Mouse (Mus musculus) MEL (cell line): Measurements from ENCODE around the gene Dgkh. TPM values are rescaled to one million over a fixed set of nuclear protein-coding genes. Genes with fewer than 3 reads are reported as not detected.

Experiments
- DNase-seq: peaks from one replicate; pipeline ENCODE4 v3.0.0; 2011; ENCODE audit warnings: low read depth, low spot score
- H3K27ac ChIP-seq: 2 replicates; pipeline ENCODE4 v1.5.1; 2012; ENCODE audit warnings: low read depth, mild to moderate bottlenecking, control low read depth, low read length, moderate library complexity; ENCODE audit not compliant: control insufficient read depth
- H3K27me3 ChIP-seq, 2 experiments: fragments of 150-350 bp in 1 of 2; sonication (generic) in 1 of 2; 2 replicates each; pipeline ENCODE4 v1.6.1; 2012; ENCODE audit warnings: low read length in 2 of 2, mild to moderate bottlenecking in 2 of 2, improper control_type of control experiment in 1 of 2, moderate library complexity in 1 of 2; ENCODE audit not compliant: insufficient read depth in 2 of 2, control insufficient read depth in 1 of 2
- H3K36me3 ChIP-seq, 2 experiments: 2 replicates each; pipeline ENCODE4 v1.6.1; 2012 to 2014; ENCODE audit warnings: low read length in 2 of 2, improper control_type of control experiment in 1 of 2, inconsistent platforms in 1 of 2, mild to moderate bottlenecking in 1 of 2; ENCODE audit not compliant: insufficient read depth in 2 of 2, control insufficient read depth in 1 of 2
- H3K4me1 ChIP-seq, 2 experiments: fragments of 150-350 bp in 1 of 2; sonication (generic) in 1 of 2; 2 replicates each; pipeline ENCODE4 v1.6.1; 2012; ENCODE audit warnings: low read length in 2 of 2, improper control_type of control experiment in 1 of 2, mild to moderate bottlenecking in 1 of 2; ENCODE audit not compliant: insufficient read depth in 2 of 2, control insufficient read depth in 1 of 2
- H3K4me3 ChIP-seq, 2 experiments: fragments of 150-350 bp in 1 of 2; sonication (generic) in 1 of 2; 2 replicates each; pipeline ENCODE4 v1.5.1; 2012; ENCODE audit warnings: low read depth in 2 of 2, low read length in 2 of 2, mild to moderate bottlenecking in 2 of 2, moderate library complexity in 2 of 2, control low read depth in 1 of 2, improper control_type of control experiment in 1 of 2; ENCODE audit not compliant: control insufficient read depth in 1 of 2, insufficient read depth in 1 of 2
- H3K79me2 ChIP-seq: 2 replicates; pipeline ENCODE4 v1.6.1; 2012; ENCODE audit warnings: mild to moderate bottlenecking, low read length, moderate library complexity; ENCODE audit not compliant: control insufficient read depth, poor library complexity, insufficient read depth
- H3K9ac ChIP-seq: 2 replicates; pipeline ENCODE4 v1.6.1; 2012; ENCODE audit warnings: low read depth, mild to moderate bottlenecking, control low read depth, low read length, moderate library complexity; ENCODE audit not compliant: control insufficient read depth, poor library complexity, severe bottlenecking
- H3K9me3 ChIP-seq: fragments of 150-350 bp; sonication (generic); replicated peaks from 2 replicates; pipeline ENCODE4 v1.6.1; 2012; ENCODE audit warnings: mild to moderate bottlenecking, low read length, improper control_type of control experiment, moderate library complexity; ENCODE audit not compliant: insufficient read depth
- CHD1 ChIP-seq: IDR thresholded peaks from 2 replicates; pipeline ENCODE4 v1.6.1; 2012; ENCODE audit warnings: low read depth, mild to moderate bottlenecking, inconsistent platforms, low read length, improper control_type of control experiment
- CHD2 ChIP-seq: IDR thresholded peaks from 2 replicates; pipeline ENCODE4 v1.6.1; 2011; ENCODE audit warnings: low read length, improper control_type of control experiment
- E2F4 ChIP-seq: IDR thresholded peaks from 2 replicates; pipeline ENCODE4 v1.6.1; 2011; ENCODE audit warnings: low read depth, low read length, improper control_type of control experiment, borderline replicate concordance
- ETS1 ChIP-seq: IDR thresholded peaks from 2 replicates; pipeline ENCODE4 v1.6.1; 2012; ENCODE audit warnings: low read depth, mild to moderate bottlenecking, inconsistent platforms, low read length, improper control_type of control experiment, moderate library complexity
- JUND ChIP-seq: IDR thresholded peaks from 2 replicates; pipeline ENCODE4 v1.6.1; 2011; ENCODE audit warnings: low read depth, mild to moderate bottlenecking, improper control_type of control experiment, low read length
- KAT2A ChIP-seq: conservative IDR thresholded peaks from 2 replicates; pipeline ENCODE4 v1.6.1; 2012; ENCODE audit warnings: low read depth, low read length, improper control_type of control experiment, inconsistent platforms
- MAFK ChIP-seq: IDR thresholded peaks from 2 replicates; pipeline ENCODE4 v1.6.1; 2011; ENCODE audit warnings: low read depth, mild to moderate bottlenecking, low read length, improper control_type of control experiment, borderline replicate concordance
- MAZ ChIP-seq: IDR thresholded peaks from 2 replicates; pipeline ENCODE4 v1.6.1; 2012; ENCODE audit warnings: low read depth, mild to moderate bottlenecking, inconsistent platforms, low read length, improper control_type of control experiment
- MXI1 ChIP-seq: IDR thresholded peaks from 2 replicates; pipeline ENCODE4 v1.6.1; 2011; ENCODE audit warnings: mild to moderate bottlenecking, low read depth, low read length, improper control_type of control experiment
- NELFE ChIP-seq: IDR thresholded peaks from 2 replicates; pipeline ENCODE4 v1.6.1; 2011; ENCODE audit warnings: low read depth, low read length, improper control_type of control experiment
- POLR2A ChIP-seq, 2 experiments: IDR thresholded peaks; 2 replicates each; pipeline ENCODE4 v1.6.1; 2011 to 2012; ENCODE audit warnings: low read length in 2 of 2, mild to moderate bottlenecking in 2 of 2, control low read depth in 1 of 2, improper control_type of control experiment in 1 of 2, low read depth in 1 of 2, moderate library complexity in 1 of 2; ENCODE audit not compliant: control insufficient read depth in 1 of 2, insufficient read depth in 1 of 2, poor library complexity in 1 of 2
- POLR2AphosphoS2 ChIP-seq: IDR thresholded peaks from 2 replicates; pipeline ENCODE4 v1.6.1; 2011; ENCODE audit warnings: low read length, improper control_type of control experiment
- POLR2AphosphoS5 ChIP-seq: IDR thresholded peaks from 2 replicates; pipeline ENCODE4 v1.6.1; 2012; ENCODE audit warnings: low read depth, borderline replicate concordance, mild to moderate bottlenecking, inconsistent platforms, low read length, moderate library complexity, mixed read lengths
- RAD21 ChIP-seq: IDR thresholded peaks from 2 replicates; pipeline ENCODE4 v1.6.1; 2011; ENCODE audit warnings: mild to moderate bottlenecking, low read depth, low read length, improper control_type of control experiment
- RCOR1 ChIP-seq: IDR thresholded peaks from 2 replicates; pipeline ENCODE4 v1.6.1; 2012; ENCODE audit warnings: low read depth, mild to moderate bottlenecking, inconsistent platforms, low read length, improper control_type of control experiment
- TAL1 ChIP-seq: IDR thresholded peaks from 2 replicates; pipeline ENCODE4 v1.6.1; 2012; ENCODE audit warnings: mild to moderate bottlenecking, inconsistent platforms, low read length, moderate library complexity, mixed read lengths
- USF2 ChIP-seq, 2 experiments: IDR thresholded peaks; 2 replicates each; pipeline ENCODE4 v1.6.1; 2011 to 2012; ENCODE audit warnings: improper control_type of control experiment in 2 of 2, low read length in 2 of 2, borderline replicate concordance in 1 of 2, inconsistent platforms in 1 of 2, low read depth in 1 of 2, mild to moderate bottlenecking in 1 of 2; ENCODE audit not compliant: insufficient read depth in 1 of 2
- ZC3H11A ChIP-seq: IDR thresholded peaks from 2 replicates; pipeline ENCODE4 v1.6.1; 2012; ENCODE audit warnings: low read depth, mild to moderate bottlenecking, inconsistent platforms, low read length, improper control_type of control experiment
- ZKSCAN1 ChIP-seq: IDR thresholded peaks from 2 replicates; pipeline ENCODE4 v1.6.1; 2012; ENCODE audit warnings: low read depth, mild to moderate bottlenecking, inconsistent platforms, low read length, improper control_type of control experiment, moderate library complexity
- ZMIZ1 ChIP-seq: IDR thresholded peaks from 2 replicates; pipeline ENCODE4 v1.6.1; 2012; ENCODE audit warnings: low read depth, mild to moderate bottlenecking, inconsistent platforms, low read length, improper control_type of control experiment, moderate library complexity
- polyA plus RNA-seq, 2 experiments: library from polyadenylated mRNA; stranded (reverse) in 1 of 2; unstranded in 1 of 2; fragments of >175 nt in 1 of 2; fragments of >200 nt in 1 of 2; gene quantifications; 2 replicates each; pipeline versions ENCODE4 v1.2.1 to v1.2.4; 2012; ENCODE audit warnings: low replicate concordance in 2 of 2, low read depth in 1 of 2; ENCODE audit not compliant: insufficient read length in 2 of 2, insufficient read depth in 1 of 2, missing spikeins in 1 of 2
- total RNA-seq: library from RNA; depleted of rRNA; stranded (reverse); fragments of 300-350 nt; gene quantifications from 2 replicates; pipeline ENCODE4 v1.2.3, GENCODE M21; 2012

Dgkh gene
- total and polyA plus RNA-seq, 3 experiments: under 0.01 TPM; not detected in 2

- no peak for DNase-seq
- no peaks in the 10 kb centered on the region for H3K9me3 ChIP-seq
- no peaks in the 10 kb centered on the region for H3K4me1 ChIP-seq
- no peaks in the 10 kb centered on the region; a peak in 1 of 4 replicates for H3K27me3 ChIP-seq
- TF ChIP-seq MXI1 (no peak), ETS1 (no peak), CHD1 (no peak), JUND (no peak), ZMIZ1 (no peak), ZKSCAN1 (no peak), POLR2AphosphoS5 (no peak), USF2 (IDR thresholded peaks at IDR 0.05; ENCODE audit: borderline replicate concordance in 1 of 2, insufficient read depth in 1 of 2, low read depth in 1 of 2, low read length in 2 of 2) (no peak), MAZ (no peak), RCOR1 (no peak), NELFE (no peak), TAL1 (no peak), ZC3H11A (no peak), POLR2A (IDR thresholded peaks at IDR 0.05; ENCODE audit: control insufficient read depth in 1 of 2, insufficient read depth in 1 of 2, low read depth in 1 of 2, low read length in 2 of 2, poor library complexity in 1 of 2) (no peak), KAT2A (no peak), E2F4 (no peak)
- no peak overlapping the region for H3K9ac ChIP-seq
- no peak overlapping the region for H3K27ac ChIP-seq
- no peak overlapping the region for H3K4me3 ChIP-seq
- H3K36me3 ChIP-seq: no peaks in the 10 kb centered on the region
- H3K79me2 ChIP-seq: no peaks in the 10 kb centered on the region
Measured at GRCm38 (mm10) chr14:78712565-78713148, 19.9 kb downstream of the Dgkh start.

DNA sequence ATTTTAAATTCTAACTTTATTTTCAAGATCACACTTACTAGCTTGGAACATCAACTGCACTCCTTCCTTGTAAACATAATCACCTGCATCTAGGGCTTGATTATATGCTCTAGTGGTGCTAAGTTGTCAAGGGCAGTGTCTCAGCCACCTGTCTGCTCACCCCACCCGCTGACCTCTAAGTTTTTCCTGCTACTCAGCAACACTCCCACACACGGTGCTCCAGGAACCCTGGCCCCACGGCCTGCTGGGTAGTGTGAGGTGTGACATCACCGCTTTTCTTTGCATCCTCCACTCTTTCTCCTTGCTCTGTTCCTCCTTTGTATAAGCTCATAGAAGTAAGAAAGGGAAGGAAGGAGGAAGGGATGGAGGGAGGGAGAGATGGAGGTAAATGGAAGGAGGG, 21.9 kb downstream of the Dgkh start:
- Histone ChIP-seq H3K4me1 (no peaks in the 10 kb centered on the region), H3K4me3 (no peak overlapping the region), H3K27me3 (no peaks in the 10 kb centered on the region), H3K27ac (no peak overlapping the region), H3K9me3 (no peaks in the 10 kb centered on the region), H3K36me3 (no peaks in the 10 kb centered on the region), H3K9ac (no peak overlapping the region), H3K79me2 (no peaks in the 10 kb centered on the region)
- no peak for DNase-seq
- TF ChIP-seq POLR2AphosphoS2: no peak
- no peak for TF ChIP-seq RAD21
- no peak for TF ChIP-seq MAFK
- TF ChIP-seq ZKSCAN1: no peak
- TF ChIP-seq CHD2: no peak
- TF ChIP-seq RCOR1: no peak
